Mouse (Mus musculus): ENCODE data around the gene Olfr490.

Gene Olfr490

DNA sequence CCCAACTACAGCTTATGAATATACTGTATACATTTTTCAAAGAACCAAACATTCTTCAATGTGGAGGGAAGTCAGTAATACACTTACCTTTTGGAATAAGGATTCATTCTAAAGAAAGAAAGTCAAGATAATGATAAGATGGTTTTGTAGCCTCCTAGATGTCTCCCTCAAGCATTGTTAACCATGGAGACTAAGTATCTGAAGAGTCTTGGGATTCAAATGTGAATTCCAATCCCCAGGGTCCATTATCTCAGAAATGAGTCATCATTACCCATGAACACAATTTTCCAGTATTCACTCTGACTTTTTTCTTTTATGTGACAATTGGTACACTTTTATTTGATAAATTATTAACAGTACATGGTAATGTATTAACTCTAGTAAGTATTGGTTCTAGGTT lies at the start of gene Olfr490:
TSS of gene Olfr490 (minus strand) at position 101 of the 400 bp plus-strand sequence.
- DNase-seq (ENCODE audit: low spot score) = no peak

DNA sequence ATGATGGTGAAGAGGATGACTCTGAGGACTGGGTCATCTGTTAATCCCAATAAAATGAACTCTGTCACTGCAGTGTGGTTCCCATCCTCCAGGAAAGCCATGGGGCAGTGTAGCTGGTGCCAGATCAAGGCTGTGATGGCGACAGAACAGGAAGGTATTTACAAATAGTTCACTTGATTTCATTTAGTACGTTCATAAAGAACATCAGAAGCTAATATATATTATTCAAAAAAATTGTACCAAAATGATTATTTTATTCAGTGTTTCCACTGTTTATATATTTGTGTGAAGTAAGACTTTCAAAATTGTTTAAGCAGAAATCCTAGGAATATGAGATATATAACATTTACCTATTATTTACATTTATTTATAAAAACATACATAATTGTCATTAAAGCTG lies 34.8 kb upstream of the Olfr490 start, which contains the start of gene Olfr492:
TSS of gene Olfr492 (minus strand) at position 101 of the 400 bp plus-strand sequence.
- no peak for DNase-seq (ENCODE audit: low spot score)

DNA sequence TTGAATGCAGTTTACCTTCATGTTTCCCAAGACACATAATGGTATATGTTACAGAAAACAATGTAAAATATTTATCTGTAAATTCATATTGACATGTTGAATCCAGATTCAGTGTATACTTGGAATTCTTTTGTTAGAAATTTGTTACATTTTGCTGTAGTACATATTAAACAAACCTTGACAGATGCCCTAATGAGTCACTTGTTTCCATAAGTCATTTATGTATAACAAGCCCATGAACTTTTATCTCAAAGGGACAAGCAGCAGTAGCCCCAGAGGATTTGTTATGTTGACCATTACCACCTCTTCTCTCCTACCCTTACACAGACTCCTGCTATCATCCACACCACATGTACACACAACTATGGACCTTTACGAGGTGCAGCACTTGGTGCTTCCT lies 24.4 kb upstream of the Olfr490 start, which contains the start of gene Olfr491:
TSS of gene Olfr491 (plus strand) at position 301 of the 400 bp plus-strand sequence.
- DNase-seq (ENCODE audit: low spot score) = no peak

DNA sequence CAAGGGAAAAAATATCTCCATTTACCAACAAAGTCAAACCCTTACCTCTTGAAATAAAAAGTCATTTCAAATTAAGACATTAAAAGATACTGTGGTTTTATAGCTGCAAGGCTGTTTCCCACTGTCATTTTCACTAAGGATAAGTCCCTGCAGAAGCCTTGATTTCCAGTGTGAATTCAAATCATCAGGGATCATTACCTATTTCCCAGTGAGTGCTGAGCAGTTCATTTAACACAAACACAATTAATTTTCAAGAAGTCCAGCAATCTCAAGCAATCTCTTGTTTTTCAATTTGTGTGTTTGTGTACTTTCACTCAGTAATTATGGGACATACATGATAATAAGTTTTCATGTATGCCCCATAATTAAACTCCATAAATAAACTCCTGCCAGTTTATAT lies 30.5 kb downstream of the Olfr490 start, which contains the start of gene Olfr488:
TSS of gene Olfr488 (minus strand) at position 101 of the 400 bp plus-strand sequence.
- no peak for DNase-seq (ENCODE audit: low spot score)

All from testis, postnatal 10 days (tissue).